Mouse (Mus musculus): ENCODE measurements around the gene Gm20388. TPM values are rescaled to one million over a fixed set of nuclear protein-coding genes. Genes with fewer than 3 reads are reported as not detected.

The Gm20388 gene
- total RNA-seq, 2 experiments from 2014 or later = 10.3 to 10.6 TPM

- peak; percentile 81 to 87 for DNase-seq (ENCODE audit: low spot score in 2 of 2)
- intact Hi-C loops (cut with DNase I) = loop anchor here (2.0 kb wide), 1 partner anchor 35 kb away; no protein-coding TSS in a partner anchor
Measured at GRCm38 (mm10) chr8:122641406-122641805, 2730.8 kb downstream of the Gm20388 start.

- DNase-seq (ENCODE audit: low spot score in 2 of 2) = peak; percentile 59 to 62
- intact Hi-C loops (cut with DNase I) = no loop called here
Measured at GRCm38 (mm10) chr8:122642071-122642470, 2731.4 kb downstream of the Gm20388 start.

- no peak for DNase-seq (ENCODE audit: low spot score in 2 of 2)
- intact Hi-C loops (cut with DNase I) = no loop called here
Measured at GRCm38 (mm10) chr8:122644175-122644954, 2733.7 kb downstream of the Gm20388 start.

- intact Hi-C loops (cut with DNase I) = no loop called here
- DNase-seq (ENCODE audit: low spot score in 2 of 2) = no peak
Measured at GRCm38 (mm10) chr8:122646337-122646736, 2735.7 kb downstream of the Gm20388 start.

GRCm38 (mm10) chr8:122648192-122648970 lies 2737.7 kb downstream of the Gm20388 start:
- intact Hi-C loops (cut with DNase I) = no loop called here
- no peak for DNase-seq (ENCODE audit: low spot score in 2 of 2)

GRCm38 (mm10) chr8:122651326-122651921 lies 2740.8 kb downstream of the Gm20388 start:
- intact Hi-C loops (cut with DNase I) = no loop called here
- DNase-seq (ENCODE audit: low spot score in 2 of 2) = no peak

GRCm38 (mm10) chr8:122652643-122653042 lies 2742.0 kb downstream of the Gm20388 start:
- no peak for DNase-seq (ENCODE audit: low spot score in 2 of 2)
- intact Hi-C loops (cut with DNase I) = no loop called here

- no peak for DNase-seq (ENCODE audit: low spot score in 2 of 2)
- intact Hi-C loops (cut with DNase I) = no loop called here
Measured at GRCm38 (mm10) chr8:122654768-122655167, 2744.1 kb downstream of the Gm20388 start.

- intact Hi-C loops (cut with DNase I) = no loop called here
- no peak for DNase-seq (ENCODE audit: low spot score in 2 of 2)
Measured at GRCm38 (mm10) chr8:122656056-122656999, 2745.7 kb downstream of the Gm20388 start.

GRCm38 (mm10) chr8:122658149-122658806 lies 2747.6 kb downstream of the Gm20388 start:
- intact Hi-C loops (cut with DNase I) = no loop called here
- no peak for DNase-seq (ENCODE audit: low spot score in 2 of 2)

GRCm38 (mm10) chr8:122658807-122659160 lies 2748.1 kb downstream of the Gm20388 start:
- intact Hi-C loops (cut with DNase I) = no loop called here

GRCm38 (mm10) chr8:122660022-122660421 lies 2749.4 kb downstream of the Gm20388 start:
- intact Hi-C loops (cut with DNase I) = no loop called here
- DNase-seq (ENCODE audit: low spot score in 2 of 2) = no peak

More at GRCm38 (mm10) chr8:122658807-122659160, 2748.1 kb downstream of the Gm20388 start:
- no peak for DNase-seq (ENCODE audit: low spot score in 2 of 2)

GRCm38 (mm10) chr8:122661138-122661537 lies 2750.5 kb downstream of the Gm20388 start:
- intact Hi-C loops (cut with DNase I) = no loop called here
- peak; percentile 74 to 79 for DNase-seq (ENCODE audit: low spot score in 2 of 2)

- intact Hi-C loops (cut with DNase I) = no loop called here
Measured at GRCm38 (mm10) chr8:122661894-122662293, 2751.3 kb downstream of the Gm20388 start.

GRCm38 (mm10) chr8:122663106-122663505 lies 2752.5 kb downstream of the Gm20388 start:
- intact Hi-C loops (cut with DNase I) = no loop called here

More at GRCm38 (mm10) chr8:122661894-122662293, 2751.3 kb downstream of the Gm20388 start:
- no peak for DNase-seq (ENCODE audit: low spot score in 2 of 2)

GRCm38 (mm10) chr8:122663670-122664069 lies 2753.0 kb downstream of the Gm20388 start:
- intact Hi-C loops (cut with DNase I) = no loop called here
- no peak for DNase-seq (ENCODE audit: low spot score in 2 of 2)

More at GRCm38 (mm10) chr8:122663106-122663505, 2752.5 kb downstream of the Gm20388 start:
- no peak for DNase-seq (ENCODE audit: low spot score in 2 of 2)

GRCm38 (mm10) chr8:122665221-122665620 lies 2754.6 kb downstream of the Gm20388 start:
- intact Hi-C loops (cut with DNase I) = no loop called here
- peak; percentile 21 to 35 for DNase-seq (ENCODE audit: low spot score in 2 of 2)

- intact Hi-C loops (cut with DNase I) = no loop called here
- DNase-seq (ENCODE audit: low spot score in 2 of 2) = no peak
Measured at GRCm38 (mm10) chr8:122665667-122666316, 2755.2 kb downstream of the Gm20388 start.
